Mouse (Mus musculus) embryonic fibroblast, embryonic 13.5 days (primary cell): ENCODE results near the gene Gm12394.

ENCODE experiments used
- CTCF ChIP-seq: IDR thresholded peaks from 2 replicates; pipeline ENCODE4 v1.5.1; 2011; ENCODE audit warnings: mild to moderate bottlenecking, control low read depth, low read length, moderate library complexity, borderline replicate concordance; ENCODE audit not compliant: insufficient read depth
- POLR2A ChIP-seq: IDR thresholded peaks from 2 replicates; pipeline ENCODE4 v1.6.1; 2011; ENCODE audit warnings: low read depth, mild to moderate bottlenecking, control low read depth, low read length, moderate library complexity

DNA sequence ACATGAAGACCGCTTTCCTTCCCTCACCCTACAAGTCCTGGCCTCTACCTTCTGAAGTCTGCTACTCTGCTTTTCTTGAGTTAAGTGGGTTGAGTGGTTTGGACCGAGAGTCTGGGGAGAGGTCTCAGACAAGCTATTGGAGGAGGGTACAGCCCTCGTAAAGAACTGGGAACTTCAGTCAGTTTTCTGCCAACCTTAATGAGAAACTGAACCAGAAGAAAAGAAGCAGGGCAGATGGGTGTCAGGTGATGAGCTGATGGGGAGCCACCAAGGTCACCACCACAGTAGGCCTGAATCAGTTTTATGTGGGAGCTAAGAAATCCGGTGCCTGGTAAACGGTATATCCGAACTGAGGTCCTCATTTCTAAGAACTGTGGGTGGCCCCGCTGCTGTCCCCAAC is 15.6 kb upstream of the Gm12394 start:
- TF ChIP-seq CTCF = no peak
- TF ChIP-seq POLR2A = no peak
